Mouse (Mus musculus): Measurements from ENCODE around the gene Racgap1.

Racgap1 gene

DNA sequence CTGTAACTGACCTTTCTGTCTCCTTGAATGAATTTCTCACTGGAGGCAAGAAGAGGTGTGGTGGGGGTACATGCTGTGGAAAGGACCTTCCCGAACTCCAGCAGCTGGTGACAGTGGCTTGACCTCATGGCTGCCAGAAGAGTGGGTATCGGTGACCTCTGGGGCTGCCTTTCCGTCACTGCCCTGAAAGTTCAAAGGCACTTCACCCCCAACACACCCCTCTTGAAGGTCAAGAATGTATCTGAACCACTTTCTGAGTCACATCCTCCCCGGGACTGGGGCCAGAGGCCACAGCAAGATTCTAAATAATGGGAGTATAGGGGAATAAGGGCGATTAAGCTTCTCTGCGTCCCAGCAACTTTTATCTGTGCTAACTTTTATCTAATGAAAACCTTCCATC, 65.7 kb downstream of the Racgap1 start:
- DNase-seq: no peak

- DNase-seq: peak; percentile 53
These were observed 66.9 kb downstream of the Racgap1 start for GRCm38 (mm10) chr15:99584407-99585202.

GRCm38 (mm10) chr15:99583463-99584344, 67.8 kb downstream of the Racgap1 start:
- DNase-seq: peak; percentile 77

DNA sequence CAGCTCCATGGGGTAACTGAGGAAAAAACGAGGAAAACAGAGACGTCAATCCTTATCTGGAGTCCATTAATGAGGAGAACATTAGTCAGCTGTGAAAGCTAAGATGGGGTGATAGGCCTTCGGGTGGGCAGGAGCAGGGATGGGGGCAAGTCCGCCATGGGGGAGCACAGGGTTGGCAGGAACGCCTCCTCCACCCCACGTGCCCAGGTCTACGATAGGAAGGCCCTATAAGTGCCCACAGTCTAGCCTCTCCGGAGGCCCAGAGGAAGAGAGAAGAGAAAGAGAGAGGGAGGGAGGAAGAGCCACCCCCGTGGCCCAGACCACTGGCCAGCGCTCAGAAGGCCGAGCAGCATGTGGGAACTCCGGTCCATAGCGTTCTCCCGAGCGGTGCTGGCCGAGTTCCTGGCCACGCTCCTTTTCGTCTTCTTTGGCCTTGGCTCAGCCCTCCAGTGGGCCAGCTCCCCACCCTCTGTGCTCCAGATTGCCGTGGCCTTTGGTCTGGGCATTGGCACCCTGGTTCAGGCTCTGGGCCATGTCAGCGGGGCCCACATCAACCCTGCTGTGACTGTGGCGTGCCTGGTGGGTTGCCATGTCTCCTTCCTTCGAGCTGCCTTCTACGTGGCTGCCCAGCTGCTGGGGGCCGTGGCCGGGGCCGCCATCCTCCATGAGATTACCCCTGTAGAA, 72.5 kb downstream of the Racgap1 start, which contains the start of gene Aqp2:
Gene Aqp2 (plus strand): TSS at position 254 of the 684 bp plus-strand sequence.
- no peak for DNase-seq

Measured in embryo, embryonic 11 days (tissue).